Mouse (Mus musculus) heart, embryonic 16.5 days (tissue): ENCODE data around the gene Cdkal1. TPM values are rescaled to one million over a fixed set of nuclear protein-coding genes. Genes with fewer than 3 reads are reported as not detected.
A peak's percentile ranks its signal among the peaks of the same experiment; 100 is the strongest.

Experiments used
- ATAC-seq: fragments of 200-750 bp; cut with Nextera tagmentation; replicated peaks from 2 replicates; pipeline ENCODE4 v1.8.0; 2017; ENCODE audit warnings: moderate number of reproducible peaks; ENCODE audit not compliant: insufficient read depth, low FRiP score; ENCODE audit errors: extremely low read depth
- H3K27ac ChIP-seq: fragments of 300-500 bp; sonication (generic); 2 replicates; pipeline ENCODE4 v1.5.1; 2014; ENCODE audit warnings: mild to moderate bottlenecking, low read length, control low read depth, moderate library complexity
- H3K27me3 ChIP-seq: fragments of 300-500 bp; sonication (generic); 2 replicates; pipeline ENCODE4 v1.6.1; 2014; ENCODE audit warnings: low read length, mixed read lengths; ENCODE audit not compliant: control insufficient read depth, insufficient read depth
- H3K36me3 ChIP-seq: fragments of 300-500 bp; sonication (generic); 2 replicates; pipeline ENCODE4 v1.6.1; 2014; ENCODE audit not compliant: control insufficient read depth, insufficient read depth
- H3K4me1 ChIP-seq: fragments of 300-500 bp; sonication (generic); 2 replicates; pipeline ENCODE4 v1.6.1; 2014; ENCODE audit warnings: low read length, mixed read lengths; ENCODE audit not compliant: control insufficient read depth, insufficient read depth
- H3K4me2 ChIP-seq: fragments of 300-500 bp; sonication (generic); 2 replicates; pipeline ENCODE4 v1.6.1; 2014; ENCODE audit warnings: low read depth, mild to moderate bottlenecking, control low read depth, low read length
- H3K4me3 ChIP-seq: fragments of 300-500 bp; sonication (generic); 2 replicates; pipeline ENCODE4 v1.5.1; 2014; ENCODE audit warnings: mild to moderate bottlenecking, control low read depth, low read length
- H3K9ac ChIP-seq: fragments of 300-500 bp; sonication (generic); 2 replicates; pipeline ENCODE4 v1.6.1; 2014; ENCODE audit warnings: low read length, control low read depth
- H3K9me3 ChIP-seq: fragments of 300-500 bp; sonication (generic); replicated peaks from 2 replicates; pipeline ENCODE4 v1.6.1; 2016; ENCODE audit warnings: low read length; ENCODE audit not compliant: control insufficient read depth
- WGBS: fragments of 180-500 bp; shearing (Covaris S2); extraction: QIAGEN DNeasy Blood & Tissue Kit; methylation state at CpG from one replicate; pipeline ENCODE4 v1.1.7; 2014; 5-methylcytosine and 5-hydroxymethylcytosine counted together
- polyA plus RNA-seq: library from polyadenylated mRNA; unstranded; fragments of >200 nt; fragmentation: Nextera tagmentation; extraction: Ambion mirVana; gene quantifications from 2 replicates; pipeline ENCODE4 v1.2.1, GENCODE M21; 2015

The Cdkal1 gene
- polyA plus RNA-seq, 1 experiment from 2014 or later, result 27.2 TPM

DNA sequence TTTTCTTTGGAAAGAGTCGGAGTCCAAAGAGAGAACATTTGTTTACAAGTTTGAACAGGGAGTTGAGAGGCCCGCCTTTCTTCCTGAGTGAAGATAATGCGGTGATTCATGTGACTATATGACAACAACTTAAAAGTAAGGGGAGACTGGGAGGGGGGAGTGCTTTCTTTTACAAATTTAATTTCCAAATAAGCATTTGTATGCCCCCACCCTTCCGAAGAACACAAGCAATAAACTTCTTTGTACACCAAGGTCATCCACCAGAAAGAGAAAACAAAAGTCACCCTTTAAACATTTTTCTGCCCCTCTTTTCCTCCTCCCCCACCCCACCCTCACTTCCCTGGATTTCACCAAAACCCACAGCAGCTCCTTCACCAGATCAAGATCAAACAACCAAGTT is 577.3 kb downstream of the Cdkal1 start:
- ATAC-seq, result no peak
- H3K36me3 ChIP-seq, result no peaks in the 10 kb centered on the region
- WGBS, result 60% methylated on average over 4 of the region's 4 CpGs
- H3K9ac ChIP-seq, result no peak overlapping the region
- H3K4me2 ChIP-seq, result no peak overlapping the region
- no peak overlapping the region for H3K27ac ChIP-seq
- no peaks in the 10 kb centered on the region for H3K9me3 ChIP-seq
- no peak overlapping the region for H3K4me3 ChIP-seq
- H3K4me1 ChIP-seq, result peaks cover 19% of the 10 kb centered on the region
- no peaks in the 10 kb centered on the region for H3K27me3 ChIP-seq

- WGBS, result 85% methylated on average over 11 of the region's 11 CpGs
- no peak for ATAC-seq
- Histone ChIP-seq H3K27me3 (no peaks in the 10 kb centered on the region), H3K4me3 (no peak overlapping the region), H3K9ac (no peak overlapping the region), H3K4me1 (peaks cover 2% of the 10 kb centered on the region), H3K9me3 (no peaks in the 10 kb centered on the region), H3K4me2 (no peak overlapping the region), H3K36me3 (no peaks in the 10 kb centered on the region), H3K27ac (no peak overlapping the region)
Observed at GRCm38 (mm10) chr13:29274296-29274695, 581.2 kb downstream of the Cdkal1 start.

DNA sequence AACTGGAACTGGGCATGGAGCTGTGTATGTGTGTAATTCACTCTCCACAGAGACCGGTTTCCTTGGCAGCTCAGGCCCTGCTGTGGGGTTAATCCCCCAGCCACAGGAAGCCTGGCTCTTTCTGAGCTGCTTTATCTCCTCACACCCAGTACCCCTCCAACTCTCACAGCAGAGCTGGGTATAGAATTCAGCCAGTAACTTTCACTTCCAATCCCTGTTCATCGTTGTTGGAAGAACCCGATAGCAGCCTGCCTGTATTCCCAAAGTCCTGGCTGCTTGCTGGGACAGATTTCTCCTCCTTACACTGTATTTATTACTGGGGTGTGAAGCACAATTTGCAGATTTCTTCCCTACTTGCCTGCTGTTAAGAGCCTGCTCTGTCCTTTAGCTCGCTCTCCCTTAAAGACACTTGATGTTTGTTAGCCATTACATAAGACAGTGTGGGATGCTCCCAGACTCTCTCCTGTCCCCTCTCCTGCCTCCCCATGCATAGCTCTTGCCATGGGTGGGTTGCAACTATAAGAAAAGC is 581.7 kb downstream of the Cdkal1 start:
- ATAC-seq, result no peak
- Histone ChIP-seq H3K36me3 (no peaks in the 10 kb centered on the region), H3K9me3 (no peaks in the 10 kb centered on the region), H3K9ac (0 out of 2 replicates have a peak overlapping the region, but pooled peaks have one; percentile 8), H3K4me1 (peaks cover 2% of the 10 kb centered on the region; the same call in 1 of the 2 replicates), H3K27me3 (no peaks in the 10 kb centered on the region), H3K27ac (no peak overlapping the region), H3K4me2 (no peak overlapping the region), H3K4me3 (no peak overlapping the region)
- 36% methylated on average over 4 of the region's 4 CpGs for WGBS

GRCm38 (mm10) chr13:29271451-29271850 is 584.0 kb downstream of the Cdkal1 start:
- ATAC-seq, result no peak
- H3K4me3 ChIP-seq, result no peak overlapping the region
- no peak overlapping the region for H3K27ac ChIP-seq
- no peak overlapping the region for H3K9ac ChIP-seq
- H3K9me3 ChIP-seq, result no peaks in the 10 kb centered on the region
- peaks cover 2% of the 10 kb centered on the region; the same call in 1 of the 2 replicates for H3K4me1 ChIP-seq
- H3K27me3 ChIP-seq, result no peaks in the 10 kb centered on the region
- H3K36me3 ChIP-seq, result no peaks in the 10 kb centered on the region
- no peak overlapping the region for H3K4me2 ChIP-seq

DNA sequence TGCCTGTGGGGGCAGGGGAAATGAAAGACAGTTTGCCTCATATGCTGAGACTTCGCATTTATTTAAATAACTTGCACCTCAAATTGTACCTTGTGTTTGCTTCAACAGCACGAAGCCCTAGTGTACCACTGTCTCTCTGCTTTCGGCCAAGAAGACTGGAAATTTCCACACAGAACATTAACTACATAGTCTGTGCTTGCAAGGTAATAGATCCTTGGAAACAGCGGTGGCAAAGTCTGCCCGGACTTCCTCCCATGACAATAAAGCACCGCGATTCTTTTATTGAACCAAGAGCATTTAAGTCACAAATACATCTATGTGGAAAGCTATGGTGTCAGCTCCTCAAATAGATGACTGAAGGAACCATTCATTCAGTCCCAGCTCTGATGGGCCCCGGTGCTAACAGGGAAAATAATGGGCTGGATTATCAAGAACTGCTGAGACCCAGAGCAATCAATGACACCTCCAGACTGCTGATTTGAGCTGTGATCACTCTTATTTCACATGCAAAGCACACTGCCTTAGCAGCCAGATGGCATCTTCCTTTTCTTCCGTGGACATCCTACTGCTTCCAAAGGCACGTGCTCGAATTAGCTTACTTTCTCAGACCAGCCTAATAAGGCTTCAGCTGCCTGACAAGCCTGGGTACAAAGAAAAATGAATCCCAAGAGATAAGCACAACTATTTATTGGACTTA is 591.3 kb downstream of the Cdkal1 start:
- Histone ChIP-seq H3K4me3 (no peak overlapping the region), H3K27me3 (no peaks in the 10 kb centered on the region), H3K36me3 (no peaks in the 10 kb centered on the region), H3K9me3 (no peaks in the 10 kb centered on the region), H3K27ac (no peak overlapping the region), H3K4me2 (no peak overlapping the region), H3K4me1 (no peaks in the 10 kb centered on the region), H3K9ac (no peak overlapping the region)
- no peak for ATAC-seq
- WGBS, result 75% methylated on average over 11 of the region's 11 CpGs

- WGBS, result 82% methylated on average over 4 of the region's 4 CpGs
- no peak for ATAC-seq
- Histone ChIP-seq H3K27me3 (no peaks in the 10 kb centered on the region), H3K9ac (no peak overlapping the region), H3K9me3 (no peaks in the 10 kb centered on the region), H3K4me3 (no peak overlapping the region), H3K4me2 (no peak overlapping the region), H3K36me3 (no peaks in the 10 kb centered on the region), H3K4me1 (no peaks in the 10 kb centered on the region), H3K27ac (no peak overlapping the region)
Observed at GRCm38 (mm10) chr13:29262164-29262563, 593.3 kb downstream of the Cdkal1 start.

- WGBS, result 82% methylated on average over 4 of the region's 4 CpGs
- Histone ChIP-seq H3K27ac (no peak overlapping the region), H3K4me3 (no peak overlapping the region), H3K36me3 (no peaks in the 10 kb centered on the region), H3K4me2 (no peak overlapping the region), H3K27me3 (no peaks in the 10 kb centered on the region), H3K9ac (no peak overlapping the region), H3K4me1 (no peaks in the 10 kb centered on the region), H3K9me3 (no peaks in the 10 kb centered on the region)
- ATAC-seq, result no peak
Observed at GRCm38 (mm10) chr13:29248535-29248934, 606.9 kb downstream of the Cdkal1 start.

DNA sequence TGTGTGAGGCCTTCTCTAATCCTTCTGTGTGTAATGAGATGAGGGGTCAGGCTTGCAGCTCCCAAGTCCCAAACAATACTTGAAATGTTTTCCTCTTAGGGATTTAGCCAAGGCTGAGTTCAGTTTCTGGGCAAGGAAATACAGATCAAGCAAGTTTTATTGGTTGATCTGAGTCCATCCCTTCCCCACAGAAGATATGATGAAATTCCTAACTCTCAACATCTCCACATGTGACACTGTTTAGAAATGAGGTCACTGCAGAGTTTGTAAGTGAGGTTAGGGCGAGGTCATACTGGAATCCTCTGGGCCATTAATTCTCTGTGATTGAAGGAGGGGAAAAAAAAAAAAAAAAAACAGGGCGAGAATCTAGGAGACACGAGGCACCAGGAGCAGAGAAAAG is 607.7 kb downstream of the Cdkal1 start:
- H3K27ac ChIP-seq, result no peak overlapping the region

GRCm38 (mm10) chr13:29235065-29235464 is 620.4 kb downstream of the Cdkal1 start:
- H3K4me3 ChIP-seq, result no peak overlapping the region
- H3K36me3 ChIP-seq, result no peaks in the 10 kb centered on the region
- H3K27ac ChIP-seq, result no peak overlapping the region
- no peak overlapping the region for H3K9ac ChIP-seq
- no peak overlapping the region for H3K4me2 ChIP-seq
- WGBS, result 58% methylated on average over 4 of the region's 4 CpGs
- no peak for ATAC-seq
- no peaks in the 10 kb centered on the region for H3K27me3 ChIP-seq
- H3K9me3 ChIP-seq, result 0 out of 2 replicates have a peak, but pooled peaks cover 2% of the 10 kb centered on the region
- H3K4me1 ChIP-seq, result no peaks in the 10 kb centered on the region; the same call in 1 of the 2 replicates

More for the DNA sequence above, 607.7 kb downstream of the Cdkal1 start:
- Histone ChIP-seq H3K4me1 (no peaks in the 10 kb centered on the region), H3K9ac (no peak overlapping the region), H3K27me3 (no peaks in the 10 kb centered on the region), H3K36me3 (no peaks in the 10 kb centered on the region), H3K4me3 (no peak overlapping the region), H3K9me3 (no peaks in the 10 kb centered on the region), H3K4me2 (no peak overlapping the region)
- WGBS, result 57% methylated on average over 3 of the region's 3 CpGs
- ATAC-seq, result no peak
